Mouse (Mus musculus) thymus, postnatal 4 days (tissue): ENCODE results near the gene Ciart.
"Not testable (repeated sequence)": the region's sequence is repeated elsewhere in the genome, so short reads cannot be mapped to it uniquely, and the experiment has no call there.

Source experiments
- DNase-seq: peaks from one replicate; pipeline ENCODE4 v3.0.0; 2021

Ciart gene

DNA sequence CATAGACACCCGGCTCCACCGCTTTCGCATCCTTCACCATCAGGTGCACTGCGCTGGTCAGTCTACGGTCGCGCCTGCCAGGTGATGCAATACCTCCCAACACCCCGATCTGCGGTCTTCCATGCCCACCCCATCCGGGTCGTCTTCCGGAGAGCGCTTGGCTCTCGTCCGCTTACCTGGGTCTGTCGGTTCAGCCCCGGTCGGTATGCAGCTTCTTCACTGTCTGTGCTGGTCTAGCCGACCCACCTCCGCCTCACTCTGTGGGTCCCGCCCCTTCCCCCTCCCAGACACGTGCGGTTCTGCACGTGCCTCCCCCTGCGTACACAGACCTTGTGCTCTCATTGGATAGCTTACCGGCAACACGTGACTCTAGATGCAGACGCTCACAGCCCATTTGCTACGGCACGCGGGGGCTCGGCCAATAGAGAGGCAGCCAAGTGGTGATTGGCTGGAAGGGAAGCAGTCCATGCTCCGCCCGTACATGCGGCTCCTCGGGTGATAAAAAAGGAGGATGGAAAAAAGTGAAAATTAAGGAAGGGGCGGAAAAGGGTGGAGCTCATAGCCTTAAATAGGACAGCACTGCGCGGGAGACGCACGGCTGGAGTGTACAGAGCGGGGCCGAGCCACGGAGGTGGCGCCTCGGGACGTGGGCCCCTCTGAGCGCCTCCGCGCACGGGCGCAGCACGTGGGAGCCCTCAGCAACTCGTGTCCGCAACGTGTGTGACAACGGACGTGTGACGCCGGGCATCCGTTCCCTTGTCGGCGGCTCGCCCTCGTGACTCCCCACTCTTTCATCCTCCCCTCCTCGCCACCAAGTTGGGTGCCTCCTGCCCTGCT is at the start of gene Ciart:
Ciart (minus strand) TSS at position 273 of the 837 bp plus-strand sequence.
- peak; percentile 88 for DNase-seq

DNA sequence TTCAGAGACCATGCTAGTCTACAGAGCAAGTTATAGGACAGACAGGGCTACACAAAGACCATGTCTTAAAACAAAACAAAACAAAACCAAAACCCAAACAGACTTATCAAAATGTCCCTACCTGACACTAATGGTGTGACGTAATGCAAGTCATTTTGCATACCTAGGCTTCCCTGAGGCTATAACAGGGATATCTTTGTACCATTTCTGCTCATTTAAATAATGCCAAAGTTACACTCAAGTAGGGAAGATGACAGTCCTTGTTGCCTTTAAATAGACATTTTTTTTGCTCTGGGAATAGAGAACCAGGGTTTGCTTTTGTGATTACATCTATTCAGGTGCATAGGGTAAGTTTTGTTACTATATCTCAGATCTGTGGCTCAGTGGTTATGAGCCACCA is 49.4 kb upstream of the Ciart start:
- DNase-seq, result no peak

GRCm38 (mm10) chr3:95930471-95930789 is 48.4 kb upstream of the Ciart start:
- peak; percentile 36 for DNase-seq

DNA sequence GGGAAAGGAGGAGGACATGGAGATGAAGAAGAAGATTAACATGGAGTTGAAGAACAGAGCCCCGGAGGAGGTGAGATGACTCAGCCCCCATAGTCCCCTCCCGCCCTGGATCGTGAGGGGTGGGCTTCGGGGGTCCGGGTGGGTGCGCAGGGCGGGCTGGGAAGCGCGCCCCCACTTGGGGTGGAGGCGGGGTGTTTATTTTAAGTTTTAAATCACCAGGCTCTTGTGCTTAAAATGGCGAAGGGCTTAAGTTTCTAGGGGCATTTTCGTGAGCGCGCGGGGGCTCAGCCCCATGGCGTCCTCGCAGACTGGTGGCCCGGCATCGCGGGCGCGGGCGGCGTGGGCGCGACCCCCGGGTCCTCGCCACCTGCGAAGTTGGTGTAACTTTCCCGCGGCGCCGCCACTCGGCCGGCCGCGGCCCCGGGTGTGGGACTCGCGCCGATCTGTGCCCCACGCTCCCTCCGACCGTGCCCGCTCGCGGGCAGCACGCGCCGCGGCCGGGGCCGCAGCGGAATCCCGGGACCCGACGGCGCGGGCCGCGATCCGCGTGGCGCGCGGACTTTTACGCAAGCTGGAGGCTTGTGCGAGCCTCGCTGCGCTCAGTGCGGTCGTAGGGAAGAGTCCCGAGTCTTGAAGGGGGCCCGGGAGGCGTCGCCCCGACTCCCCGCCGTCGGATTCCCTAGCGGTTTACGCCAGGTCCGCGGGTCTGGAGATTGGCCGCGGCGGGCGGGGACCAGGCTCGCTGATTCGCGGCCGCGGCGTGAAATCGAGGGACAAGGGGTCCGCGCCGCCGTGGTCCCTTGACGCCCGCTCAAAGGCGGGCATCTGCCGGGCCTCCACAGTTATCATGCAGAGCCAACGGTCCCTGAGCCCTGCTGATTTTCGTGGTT is 47.8 kb upstream of the Ciart start:
- DNase-seq, result peak; percentile 74

DNA sequence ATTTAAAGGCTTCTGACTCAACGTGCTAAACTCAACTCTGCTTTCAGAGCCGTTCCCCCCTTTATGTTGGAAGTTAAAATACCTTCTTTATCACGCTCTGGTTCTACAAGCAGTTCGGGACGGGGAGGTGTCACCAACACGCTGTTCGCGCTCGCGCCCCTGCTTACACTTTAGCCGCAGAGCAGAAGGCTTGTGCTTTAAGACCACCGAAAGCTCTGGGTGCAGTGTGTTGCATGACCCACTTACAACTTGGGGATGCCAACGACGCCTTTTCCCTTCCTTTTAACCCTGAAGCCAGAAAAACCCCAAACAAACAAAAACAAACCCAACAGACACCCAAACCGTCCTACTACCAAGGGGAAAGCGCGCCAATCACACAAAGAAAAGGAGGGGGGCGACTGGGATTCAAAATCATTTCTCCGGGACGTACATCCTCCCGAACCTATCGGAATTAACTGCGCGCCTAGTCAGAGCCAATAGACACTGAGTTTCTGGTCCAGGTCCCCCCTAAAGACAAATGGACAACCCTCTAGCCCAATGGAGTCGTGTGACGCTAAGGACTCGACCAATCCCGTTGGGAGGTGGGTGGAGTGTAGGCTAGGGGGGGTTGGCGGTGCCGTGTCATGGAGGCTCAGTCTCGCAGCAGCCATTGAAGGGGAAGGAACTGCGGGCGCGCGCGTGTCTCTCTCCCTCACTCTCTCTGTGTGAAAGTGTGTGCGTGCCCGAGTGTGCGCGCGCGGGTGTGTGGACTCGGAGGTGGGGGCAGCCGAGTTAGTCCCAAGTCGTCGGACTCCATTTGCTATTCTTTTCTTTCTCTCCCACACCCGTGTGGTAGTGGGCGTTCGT is 46.8 kb upstream of the Ciart start, which contains the start of gene Anp32e:
Anp32e (plus strand) TSS at position 589 of the 846 bp plus-strand sequence.
- peak; percentile 96 for DNase-seq

- peak; percentile 36 for DNase-seq
These were observed 46.2 kb upstream of the Ciart start for GRCm38 (mm10) chr3:95928261-95928657.

- peak; percentile 40 for DNase-seq
These were observed 43.0 kb upstream of the Ciart start for GRCm38 (mm10) chr3:95925087-95925486.

- DNase-seq, result peak; percentile 62
These were observed 42.1 kb upstream of the Ciart start for GRCm38 (mm10) chr3:95924185-95924584.

DNA sequence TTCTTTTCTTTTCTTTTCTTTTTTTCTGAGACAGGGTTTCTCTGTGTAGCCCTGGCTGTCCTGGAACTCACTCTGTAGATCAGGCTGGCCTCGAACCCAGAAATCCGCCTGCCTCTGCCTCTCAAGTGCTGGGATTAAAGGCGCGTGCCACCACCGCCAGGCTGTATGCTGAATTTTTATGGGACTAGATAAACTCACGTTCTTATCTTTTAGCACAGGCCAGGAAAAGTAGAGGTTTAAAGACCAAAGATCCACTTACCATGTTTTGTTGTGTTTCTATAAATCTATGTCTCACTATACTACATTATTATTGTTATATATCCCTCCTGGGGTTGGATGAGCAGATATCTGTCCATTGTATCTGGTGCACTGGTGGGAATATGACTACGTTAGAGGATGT is 41.4 kb upstream of the Ciart start:
- DNase-seq, result not testable (repeated sequence)

GRCm38 (mm10) chr3:95920532-95920931 is 38.5 kb upstream of the Ciart start:
- DNase-seq, result not testable (repeated sequence)

GRCm38 (mm10) chr3:95916760-95917159 is 34.7 kb upstream of the Ciart start:
- no peak for DNase-seq

DNA sequence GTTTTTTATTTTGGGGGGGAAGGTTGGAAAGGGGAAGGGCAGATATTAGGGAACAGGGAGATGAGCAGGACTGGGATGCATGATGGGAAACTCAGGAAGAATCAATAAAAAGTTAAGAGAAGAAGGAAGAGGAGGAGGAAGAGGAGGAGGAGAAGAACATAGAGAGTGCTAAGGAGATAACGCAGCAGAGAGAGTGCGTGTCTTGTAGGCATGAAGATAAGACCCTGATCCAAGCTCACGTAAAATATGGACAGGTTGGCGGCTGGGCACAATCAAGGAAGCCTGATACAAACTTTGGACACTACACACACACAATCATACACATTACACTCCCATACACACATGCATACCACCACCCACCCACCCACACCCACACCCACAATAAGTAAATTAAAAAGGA is 32.7 kb upstream of the Ciart start:
- DNase-seq, result no peak

DNA sequence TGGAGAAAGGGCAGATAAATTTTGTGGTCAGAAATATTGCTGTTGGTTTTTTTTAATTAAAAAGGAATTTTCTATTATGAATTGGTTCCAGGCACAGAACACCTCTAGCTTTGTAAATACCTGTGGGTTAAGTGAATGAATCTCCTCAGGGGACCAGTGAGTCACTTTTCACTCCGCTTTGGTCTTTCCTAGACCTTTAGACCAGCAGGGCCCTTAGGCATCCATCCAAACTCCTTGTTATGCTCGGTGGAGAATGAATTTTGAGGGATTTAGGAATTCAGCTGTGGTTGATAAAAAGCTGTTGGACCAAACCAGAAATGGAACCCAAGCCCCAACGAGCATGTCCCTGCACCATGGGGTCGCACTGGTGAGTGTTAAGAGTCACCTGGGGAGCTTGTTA is 25.6 kb upstream of the Ciart start:
- no peak for DNase-seq

- peak; percentile 93 for DNase-seq
These were observed 24.8 kb upstream of the Ciart start for GRCm38 (mm10) chr3:95906860-95907259.

DNA sequence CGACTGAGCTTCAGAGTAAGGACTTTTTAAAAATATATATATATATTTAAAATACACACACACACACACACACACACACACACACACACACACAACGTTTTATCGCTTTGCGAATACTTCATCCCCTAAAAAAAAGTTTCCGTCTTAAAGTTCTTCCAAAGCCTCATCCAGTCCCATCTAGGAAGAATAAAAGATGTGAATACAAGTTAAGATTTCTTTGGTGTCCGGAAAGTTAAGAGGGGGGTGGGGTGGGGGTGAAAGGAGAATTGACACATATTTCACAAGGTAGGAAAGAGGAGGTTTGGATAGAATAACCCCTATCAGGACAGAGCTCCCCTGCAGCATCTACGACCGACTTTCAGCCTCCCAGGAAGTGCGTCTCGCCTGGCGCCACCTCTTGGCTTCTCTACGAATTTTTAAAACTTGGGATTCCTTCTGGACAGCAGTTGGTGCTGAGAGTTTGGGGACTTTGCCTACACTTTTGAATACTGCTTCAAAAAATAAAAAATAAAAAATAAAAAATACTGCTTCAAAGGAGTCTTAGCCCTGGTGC is 24.0 kb upstream of the Ciart start:
- peak; percentile 74 for DNase-seq

- DNase-seq, result peak; percentile 71
These were observed 23.3 kb upstream of the Ciart start for GRCm38 (mm10) chr3:95905146-95905939.

DNA sequence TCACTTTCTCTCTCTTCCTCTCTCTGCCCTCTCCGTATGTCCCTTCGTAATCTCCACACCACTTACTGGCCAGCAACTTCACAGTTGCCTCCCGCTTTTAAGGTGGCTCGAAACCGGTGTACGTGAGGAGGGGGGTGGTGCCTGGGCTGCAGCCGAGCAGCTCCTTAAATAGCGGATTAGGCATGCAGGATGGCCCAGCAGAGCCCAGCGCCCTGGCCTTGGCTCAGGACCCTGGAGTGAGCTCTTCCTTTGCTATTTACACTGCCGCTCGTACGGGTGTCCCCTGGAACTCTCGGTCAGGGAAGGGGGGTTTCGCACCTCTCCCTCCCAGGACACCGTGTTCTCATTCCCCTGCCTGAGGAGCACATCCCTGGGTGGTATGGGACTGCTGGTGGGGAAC is 22.5 kb upstream of the Ciart start, which contains the start of gene Car14:
Car14 (minus strand) TSS at position 124 of the 400 bp plus-strand sequence.
- DNase-seq, result no peak

- no peak for DNase-seq
These were observed 21.9 kb upstream of the Ciart start for GRCm38 (mm10) chr3:95903753-95904502.

DNA sequence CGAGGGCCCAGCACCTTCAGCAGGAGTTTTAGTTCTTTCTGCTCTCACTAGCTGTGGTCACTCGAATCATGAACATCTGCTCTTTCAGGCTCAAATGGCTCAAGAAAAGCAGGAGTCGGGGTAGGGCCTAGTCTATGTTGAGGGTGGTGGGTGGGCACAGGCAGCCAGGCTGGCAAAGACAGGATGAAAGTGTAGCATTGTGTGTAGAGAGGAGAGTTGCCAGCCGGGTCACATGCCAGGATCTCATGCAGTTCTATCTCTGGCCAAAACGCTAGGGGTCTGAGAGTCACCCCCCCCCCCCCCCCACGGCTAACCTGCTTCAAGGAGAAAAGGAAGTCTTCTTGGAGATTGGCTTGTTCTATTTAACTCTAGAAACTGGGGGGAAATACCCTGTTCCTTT is 20.6 kb upstream of the Ciart start:
- DNase-seq, result no peak

DNA sequence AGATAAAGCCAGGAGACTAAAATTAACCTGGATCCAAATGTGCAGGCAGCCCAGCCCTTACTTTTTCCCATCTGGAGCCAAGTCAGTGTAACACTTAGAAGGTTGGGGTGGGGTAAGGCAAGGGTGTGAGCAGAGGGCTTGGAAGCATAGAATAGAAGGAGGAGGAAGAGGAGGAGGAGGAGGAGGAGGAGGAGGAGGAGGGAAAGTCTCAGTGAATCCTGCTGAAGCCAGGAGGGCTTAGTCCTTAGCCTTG is 20.2 kb upstream of the Ciart start:
- no peak for DNase-seq
